Mouse (Mus musculus): ENCODE data around the gene Syf2. TPM values are rescaled to one million over a fixed set of nuclear protein-coding genes. Genes with fewer than 3 reads are reported as not detected.

The Syf2 gene
- polyA plus RNA-seq, 1 experiment = 9.2 TPM

- H3K36me3 ChIP-seq (ENCODE audit: control insufficient read depth, insufficient read depth, low read length) = peaks cover 36% of the 10 kb centered on the region
- peak within 1 kb of the TSS; percentile 85 for H3K4me3 ChIP-seq (ENCODE audit: low read depth, low read length)
- peaks cover 8% of the 10 kb centered on the region; the same call in 1 of the 2 replicates for H3K4me1 ChIP-seq (ENCODE audit: control insufficient read depth, insufficient read depth, insufficient read length, low read length)
- H3K27me3 ChIP-seq (ENCODE audit: control insufficient read depth, insufficient read depth, low read length) = no peaks in the 10 kb centered on the region
- peak within 1 kb of the TSS; percentile 99 for H3K27ac ChIP-seq (ENCODE audit: insufficient read depth, low read depth, low read length)
- whole genome bisulfite sequencing = under 1% methylated on average over 64 of the region's 64 CpGs
- TF ChIP-seq POLR2A (IDR thresholded peaks at IDR 0.05; ENCODE audit: low read depth, low read length) (peak; percentile 100), CTCF (IDR thresholded peaks at IDR 0.05; ENCODE audit: extremely low read depth, insufficient read length, insufficient replicate concordance, low read depth, low read length) (no peak)
These were observed 7.3 kb upstream of the Syf2 start, which contains the start of gene Rsrp1 for GRCm38 (mm10) chr4:134923258-134924018. TSS of gene Rsrp1 (plus strand) at chr4:134923592.

DNA sequence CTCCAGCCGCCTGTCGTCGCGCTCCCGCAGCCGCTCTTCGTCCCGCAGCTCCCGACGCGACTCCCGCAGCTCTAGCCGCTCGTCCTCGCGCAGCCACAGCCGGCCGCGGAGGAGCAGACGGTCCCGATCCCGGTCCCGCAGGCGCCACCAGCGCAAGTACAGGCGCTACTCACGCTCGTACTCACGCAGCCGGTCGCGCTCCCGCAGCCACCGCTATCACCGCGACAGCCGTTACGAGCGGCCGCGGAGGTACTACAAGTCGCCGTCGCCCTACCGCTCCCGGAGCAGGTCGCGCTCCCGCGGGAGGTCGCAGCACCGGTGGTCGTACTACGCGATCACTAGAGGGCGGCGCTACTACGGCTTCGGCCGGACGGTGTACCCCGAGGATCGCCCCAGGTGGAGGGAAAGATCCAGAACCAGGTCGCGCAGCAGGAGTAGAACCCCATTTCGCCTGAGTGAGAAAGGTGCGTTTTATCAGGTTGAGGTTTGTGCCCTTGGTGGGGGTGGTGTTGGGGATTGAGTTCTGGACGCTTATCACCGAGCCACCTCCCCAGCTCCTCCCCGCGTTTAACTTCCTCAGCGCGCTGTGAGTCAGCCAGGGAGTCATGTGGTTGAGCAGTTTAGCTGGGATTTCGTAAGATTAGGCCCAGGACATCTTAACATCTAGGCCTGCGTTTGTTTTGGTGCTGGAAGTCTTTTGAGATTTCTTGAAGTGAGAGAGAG is 6.5 kb upstream of the Syf2 start:
- no peaks in the 10 kb centered on the region for H3K27me3 ChIP-seq (ENCODE audit: control insufficient read depth, insufficient read depth, low read length)
- under 1% methylated on average over 75 of the region's 75 CpGs for WGBS
- H3K27ac ChIP-seq (ENCODE audit: insufficient read depth, low read depth, low read length) = peak overlapping the region; percentile 99
- H3K36me3 ChIP-seq (ENCODE audit: control insufficient read depth, insufficient read depth, low read length) = peaks cover 37% of the 10 kb centered on the region
- no peak for TF ChIP-seq CTCF (IDR thresholded peaks at IDR 0.05; ENCODE audit: extremely low read depth, insufficient read length, insufficient replicate concordance, low read depth, low read length)
- TF ChIP-seq POLR2A (IDR thresholded peaks at IDR 0.05; ENCODE audit: low read depth, low read length) = peak; percentile 69
- peaks cover 7% of the 10 kb centered on the region; the same call in 1 of the 2 replicates for H3K4me1 ChIP-seq (ENCODE audit: control insufficient read depth, insufficient read depth, insufficient read length, low read length)
- H3K4me3 ChIP-seq (ENCODE audit: low read depth, low read length) = peak overlapping the region; percentile 85

- peak overlapping the region; percentile 71 for H3K4me3 ChIP-seq (ENCODE audit: low read depth, low read length)
- TF ChIP-seq CTCF (IDR thresholded peaks at IDR 0.05; ENCODE audit: extremely low read depth, insufficient read length, insufficient replicate concordance, low read depth, low read length) (no peak), POLR2A (IDR thresholded peaks at IDR 0.05; ENCODE audit: low read depth, low read length) (no peak)
- peaks cover 7% of the 10 kb centered on the region; the same call in 1 of the 2 replicates for H3K4me1 ChIP-seq (ENCODE audit: control insufficient read depth, insufficient read depth, insufficient read length, low read length)
- 10% methylated on average over 8 of the region's 8 CpGs for WGBS
- peaks cover 37% of the 10 kb centered on the region for H3K36me3 ChIP-seq (ENCODE audit: control insufficient read depth, insufficient read depth, low read length)
- H3K27ac ChIP-seq (ENCODE audit: insufficient read depth, low read depth, low read length) = no peak overlapping the region; the same call in 1 of the 2 replicates
- no peaks in the 10 kb centered on the region for H3K27me3 ChIP-seq (ENCODE audit: control insufficient read depth, insufficient read depth, low read length)
These were observed 5.5 kb upstream of the Syf2 start for GRCm38 (mm10) chr4:134925206-134925605.

DNA sequence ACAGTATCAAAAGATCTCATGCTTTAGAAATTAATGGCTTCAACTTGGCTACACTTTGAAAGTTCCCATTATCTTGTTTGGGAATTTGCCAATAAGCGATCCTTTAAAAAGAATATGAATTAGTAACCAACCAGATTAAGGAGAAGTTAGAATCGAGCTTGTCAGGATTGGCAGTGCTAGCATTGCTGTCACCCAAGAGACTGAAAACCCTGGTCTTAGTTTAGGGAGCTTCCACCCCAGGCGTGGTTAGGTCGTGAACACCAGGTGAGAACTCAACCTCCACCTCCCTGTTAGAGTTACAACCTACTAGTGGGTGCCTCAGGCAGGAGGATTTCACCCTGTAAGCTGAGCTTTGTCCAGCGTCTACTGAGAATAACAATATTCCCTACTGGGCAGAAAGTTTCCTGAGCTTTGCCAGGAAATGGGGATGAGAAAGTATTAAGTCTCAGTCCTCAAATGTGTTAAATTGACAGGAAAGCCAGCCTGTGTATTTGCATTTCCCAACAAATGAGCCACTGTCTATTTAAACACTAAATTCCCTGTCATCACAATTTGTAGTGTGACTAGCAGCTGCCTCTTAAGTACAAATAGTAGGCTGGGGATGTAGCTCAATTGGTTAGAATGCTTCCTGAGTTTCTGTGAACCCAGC is 2.8 kb upstream of the Syf2 start:
- 45% methylated on average over 5 of the region's 5 CpGs for WGBS
- peaks cover 43% of the 10 kb centered on the region for H3K36me3 ChIP-seq (ENCODE audit: control insufficient read depth, insufficient read depth, low read length)
- no peak for TF ChIP-seq CTCF (IDR thresholded peaks at IDR 0.05; ENCODE audit: extremely low read depth, insufficient read length, insufficient replicate concordance, low read depth, low read length)
- no peak for TF ChIP-seq POLR2A (IDR thresholded peaks at IDR 0.05; ENCODE audit: low read depth, low read length)
- 0 out of 2 replicates have a peak, but pooled peaks cover 2% of the 10 kb centered on the region for H3K4me1 ChIP-seq (ENCODE audit: control insufficient read depth, insufficient read depth, insufficient read length, low read length)
- no peak overlapping the region for H3K4me3 ChIP-seq (ENCODE audit: low read depth, low read length)
- H3K27ac ChIP-seq (ENCODE audit: insufficient read depth, low read depth, low read length) = no peak overlapping the region
- no peaks in the 10 kb centered on the region for H3K27me3 ChIP-seq (ENCODE audit: control insufficient read depth, insufficient read depth, low read length)

GRCm38 (mm10) chr4:134928464-134928836 is 2.2 kb upstream of the Syf2 start:
- Histone ChIP-seq H3K4me1 (ENCODE audit: control insufficient read depth, insufficient read depth, insufficient read length, low read length) (0 out of 2 replicates have a peak, but pooled peaks cover 2% of the 10 kb centered on the region), H3K27ac (ENCODE audit: insufficient read depth, low read depth, low read length) (no peak overlapping the region), H3K36me3 (ENCODE audit: control insufficient read depth, insufficient read depth, low read length) (peaks cover 44% of the 10 kb centered on the region), H3K4me3 (ENCODE audit: low read depth, low read length) (no peak overlapping the region), H3K27me3 (ENCODE audit: control insufficient read depth, insufficient read depth, low read length) (no peaks in the 10 kb centered on the region)
- TF ChIP-seq CTCF (IDR thresholded peaks at IDR 0.05; ENCODE audit: extremely low read depth, insufficient read length, insufficient replicate concordance, low read depth, low read length) (no peak), POLR2A (IDR thresholded peaks at IDR 0.05; ENCODE audit: low read depth, low read length) (no peak)
- WGBS = 69% methylated on average over 1 of the region's 1 CpGs

GRCm38 (mm10) chr4:134929536-134929935 is 1.2 kb upstream of the Syf2 start:
- peaks cover 50% of the 10 kb centered on the region for H3K36me3 ChIP-seq (ENCODE audit: control insufficient read depth, insufficient read depth, low read length)
- 64% methylated on average over 4 of the region's 4 CpGs for WGBS
- 0 out of 2 replicates have a peak, but pooled peaks cover 2% of the 10 kb centered on the region for H3K4me1 ChIP-seq (ENCODE audit: control insufficient read depth, insufficient read depth, insufficient read length, low read length)
- H3K27ac ChIP-seq (ENCODE audit: insufficient read depth, low read depth, low read length) = no peak overlapping the region; the same call in 1 of the 2 replicates
- no peaks in the 10 kb centered on the region for H3K27me3 ChIP-seq (ENCODE audit: control insufficient read depth, insufficient read depth, low read length)
- no peak overlapping the region for H3K4me3 ChIP-seq (ENCODE audit: low read depth, low read length)
- TF ChIP-seq POLR2A (IDR thresholded peaks at IDR 0.05; ENCODE audit: low read depth, low read length) (no peak), CTCF (IDR thresholded peaks at IDR 0.05; ENCODE audit: extremely low read depth, insufficient read length, insufficient replicate concordance, low read depth, low read length) (no peak)
